Mouse (Mus musculus): ENCODE results near the gene Dpm2.

The Dpm2 gene

DNA sequence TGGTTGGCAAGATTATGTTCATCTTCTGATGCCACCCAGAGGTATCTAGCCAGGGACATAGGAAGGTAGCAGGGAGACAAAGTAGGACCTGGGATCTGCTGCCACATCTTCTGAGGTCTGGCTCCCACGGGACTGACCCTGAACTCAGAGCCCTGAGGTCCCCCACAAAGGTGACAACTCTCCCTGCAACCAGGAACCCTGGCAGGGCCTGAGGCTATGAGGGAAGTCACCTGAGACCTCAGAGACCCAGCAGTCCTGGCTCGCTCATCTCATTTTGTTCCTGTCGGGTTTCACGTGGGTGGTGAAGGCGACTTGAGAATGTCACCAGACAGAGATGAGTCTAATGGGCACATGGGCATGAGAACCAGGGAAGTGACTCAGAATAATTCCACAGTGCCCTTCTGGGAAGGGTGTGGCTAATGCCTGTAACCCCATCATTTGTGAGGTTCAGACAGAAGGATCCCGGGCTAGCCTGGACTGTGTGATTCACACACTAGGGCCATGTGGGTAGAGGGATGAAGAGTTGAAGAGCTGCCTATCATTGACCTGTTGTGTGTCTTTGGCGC lies 14.6 kb downstream of the Dpm2 start:
- DNase-seq (ENCODE audit: low spot score) = no peak

DNA sequence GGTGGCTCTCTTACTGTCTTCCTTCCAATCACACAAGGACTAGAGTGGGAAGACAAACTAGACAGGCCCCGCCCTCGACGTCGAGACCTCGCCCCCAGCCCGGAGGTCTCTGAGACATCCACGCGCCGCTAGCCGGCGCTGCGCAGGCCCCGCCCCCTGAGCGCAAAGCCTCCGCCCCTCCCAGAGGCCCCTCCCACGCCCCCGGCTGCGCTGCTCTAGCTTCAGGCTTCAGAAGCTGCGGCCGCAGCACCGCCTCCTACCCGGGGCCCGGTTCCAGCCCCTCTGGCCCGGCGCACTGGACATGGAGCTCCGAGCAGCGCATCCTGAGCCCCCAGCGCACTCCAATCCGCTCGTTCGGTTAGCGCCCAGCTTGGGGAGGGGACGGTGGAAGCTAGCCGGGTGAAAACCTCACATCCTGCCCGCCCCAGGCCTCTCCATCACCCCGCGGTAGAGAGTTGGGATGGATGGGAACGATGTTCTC lies 16.3 kb downstream of the Dpm2 start, which contains the start of gene St6galnac4:
Gene St6galnac4 (plus strand): TSS at position 225 of the 481 bp plus-strand sequence.
- peak; percentile 95 for DNase-seq (ENCODE audit: low spot score)

DNA sequence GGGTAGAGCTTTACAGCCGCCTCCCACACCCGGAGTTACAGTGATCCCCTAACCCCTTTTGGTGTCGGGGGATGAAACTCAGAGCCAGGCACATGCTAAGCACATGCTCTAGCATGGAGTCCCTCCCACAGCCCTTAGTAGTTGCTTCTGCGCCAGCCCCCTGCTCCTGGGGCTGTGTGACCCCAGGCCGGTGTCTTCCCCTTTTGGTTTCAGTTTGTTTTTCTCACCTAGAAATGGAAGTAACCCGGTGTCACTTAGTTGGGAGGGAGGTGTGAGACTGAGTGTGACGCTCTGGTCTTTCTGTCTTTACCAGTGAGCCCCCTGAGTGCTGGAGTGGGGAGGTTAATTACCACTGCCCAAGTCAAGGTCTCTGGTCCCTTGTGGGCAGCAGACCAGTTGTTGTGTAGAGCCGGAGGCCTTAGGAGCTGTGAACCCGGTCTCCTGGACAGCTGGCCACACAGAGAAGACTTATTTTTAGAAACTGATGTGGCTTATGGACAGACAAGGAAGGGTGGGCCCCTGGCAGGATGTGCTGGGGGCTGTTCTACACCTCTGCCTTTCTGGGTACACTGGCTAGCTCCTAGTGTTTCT lies 17.2 kb downstream of the Dpm2 start:
- peak; percentile 58 for DNase-seq (ENCODE audit: low spot score)

DNA sequence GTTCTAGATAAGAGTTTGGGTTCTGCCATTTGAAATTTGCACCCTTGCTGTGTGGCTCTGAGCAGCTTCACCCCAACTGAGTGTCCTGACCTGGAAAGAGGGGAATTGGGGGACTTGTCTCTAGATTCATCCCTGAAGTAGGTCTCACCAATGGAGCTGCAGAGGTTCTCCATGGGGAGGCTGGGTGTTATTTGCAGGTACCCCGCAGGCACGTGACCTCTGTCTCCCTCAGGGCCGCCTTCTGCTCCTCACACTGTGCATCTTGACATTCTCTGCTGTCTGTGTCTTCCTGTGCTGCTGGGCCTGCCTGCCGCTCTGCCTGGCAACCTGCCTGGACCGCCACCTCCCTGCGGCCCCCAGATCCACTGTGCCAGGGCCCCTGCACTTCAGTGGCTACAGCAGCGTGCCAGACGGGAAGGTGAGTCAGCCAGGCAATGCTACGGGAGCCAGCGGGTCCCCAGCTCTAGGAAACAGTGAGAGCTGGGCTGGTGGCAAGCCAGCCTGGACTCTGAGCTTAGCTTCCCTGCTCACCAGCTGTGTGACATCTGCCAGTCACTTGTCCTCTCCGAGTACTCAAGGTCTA lies 18.6 kb downstream of the Dpm2 start:
- peak; percentile 88 for DNase-seq (ENCODE audit: low spot score)

DNA sequence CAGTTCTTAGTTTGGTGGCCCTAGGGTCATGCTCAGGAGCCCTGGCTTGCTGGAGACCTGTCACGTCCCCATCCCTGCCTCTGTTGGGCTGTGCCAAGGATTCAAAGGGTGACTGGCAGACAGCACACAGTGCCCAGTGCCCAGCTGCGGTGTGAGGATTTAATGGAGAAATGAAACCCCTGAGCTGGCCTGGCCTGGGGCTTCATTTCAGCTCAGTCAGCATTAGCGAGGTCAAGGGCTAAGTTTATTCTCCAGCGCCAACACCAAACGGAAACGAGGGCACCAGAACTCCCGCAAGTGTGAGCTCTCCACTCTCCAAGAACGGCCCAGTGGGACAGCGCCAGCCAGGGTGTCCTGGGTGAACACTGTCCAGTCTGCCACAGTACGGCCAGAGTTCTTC lies 19.6 kb downstream of the Dpm2 start:
- DNase-seq (ENCODE audit: low spot score) = no peak

GRCm38 (mm10) chr2:32591249-32591648 lies 20.6 kb downstream of the Dpm2 start:
- DNase-seq (ENCODE audit: low spot score) = no peak

- no peak for DNase-seq (ENCODE audit: low spot score)
Measured at GRCm38 (mm10) chr2:32596725-32597124, 26.1 kb downstream of the Dpm2 start.

GRCm38 (mm10) chr2:32597248-32597647 lies 26.6 kb downstream of the Dpm2 start:
- DNase-seq (ENCODE audit: low spot score) = no peak

- no peak for DNase-seq (ENCODE audit: low spot score)
Measured at GRCm38 (mm10) chr2:32597699-32598098, 27.0 kb downstream of the Dpm2 start.

DNA sequence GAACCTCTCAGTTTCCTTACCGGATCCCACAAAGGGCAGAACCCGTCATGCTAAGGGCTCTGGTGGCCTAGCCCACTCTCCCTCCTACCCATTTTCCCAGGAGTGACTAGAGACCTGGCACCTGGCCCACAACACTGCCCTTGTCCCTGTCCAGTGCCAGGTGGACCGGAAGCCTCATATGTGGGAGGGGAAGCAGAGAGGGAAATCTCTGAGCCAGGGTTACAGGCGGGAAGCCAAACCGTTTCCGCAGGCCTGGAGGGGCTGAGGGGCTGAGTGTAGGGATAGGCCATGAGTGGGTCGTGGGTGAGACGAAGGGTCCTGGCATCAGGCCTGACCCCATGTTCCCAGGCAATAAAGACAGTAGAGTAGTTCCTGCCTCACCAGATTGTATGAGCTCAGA lies 27.8 kb downstream of the Dpm2 start:
- no peak for DNase-seq (ENCODE audit: low spot score)

DNA sequence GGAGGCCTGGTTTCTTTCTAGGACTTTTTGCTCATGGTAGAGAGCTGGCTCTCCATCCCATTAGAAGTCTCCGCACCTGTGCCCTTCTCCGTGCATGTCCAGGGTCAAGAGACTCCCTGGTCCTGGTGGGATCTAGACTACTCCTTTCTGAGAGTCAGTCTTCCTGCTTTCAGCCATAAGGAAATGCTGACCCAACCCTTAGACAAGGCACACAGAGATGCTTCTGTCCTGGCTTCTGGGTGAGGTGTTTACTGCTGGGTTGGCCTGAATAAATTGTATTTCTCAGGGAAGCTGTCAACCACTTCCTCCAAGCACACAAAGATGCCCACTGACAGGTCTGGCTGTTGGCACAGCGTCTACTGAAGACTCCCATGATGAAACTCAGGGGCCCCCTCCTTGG lies 28.8 kb downstream of the Dpm2 start, which contains the start of gene St6galnac6:
Gene St6galnac6 (plus strand): TSS at position 301 of the 400 bp plus-strand sequence.
- DNase-seq (ENCODE audit: low spot score) = no peak

- DNase-seq (ENCODE audit: low spot score) = no peak
Measured at GRCm38 (mm10) chr2:32601417-32602065, 30.9 kb downstream of the Dpm2 start.

DNA sequence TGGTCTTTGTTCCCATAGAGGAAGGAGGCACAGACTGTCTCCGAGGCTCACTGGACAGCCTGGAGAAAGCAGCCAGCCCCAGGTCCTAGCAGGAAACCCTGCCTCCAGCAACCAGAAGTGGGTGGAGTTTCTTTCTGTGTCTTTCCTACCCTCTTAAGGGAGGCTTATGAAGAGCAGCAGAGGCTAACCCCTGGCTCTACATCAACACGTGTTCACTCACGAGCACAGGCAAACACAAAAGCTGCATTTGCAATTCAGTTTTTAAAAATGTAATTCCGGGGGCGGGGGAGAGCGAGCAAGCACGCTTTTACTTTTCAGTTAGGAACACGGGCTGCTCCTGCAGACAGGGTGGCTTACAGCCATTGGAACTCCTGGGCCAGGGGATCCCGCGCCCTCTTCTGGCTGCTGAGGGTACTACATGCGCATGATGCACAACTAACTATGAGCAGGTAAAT lies 32.0 kb downstream of the Dpm2 start:
- DNase-seq (ENCODE audit: low spot score) = no peak

- DNase-seq (ENCODE audit: low spot score) = no peak
Measured at GRCm38 (mm10) chr2:32604631-32605030, 34.0 kb downstream of the Dpm2 start.

- peak; percentile 86 for DNase-seq (ENCODE audit: low spot score)
Measured at GRCm38 (mm10) chr2:32606161-32607142, 35.8 kb downstream of the Dpm2 start.

DNA sequence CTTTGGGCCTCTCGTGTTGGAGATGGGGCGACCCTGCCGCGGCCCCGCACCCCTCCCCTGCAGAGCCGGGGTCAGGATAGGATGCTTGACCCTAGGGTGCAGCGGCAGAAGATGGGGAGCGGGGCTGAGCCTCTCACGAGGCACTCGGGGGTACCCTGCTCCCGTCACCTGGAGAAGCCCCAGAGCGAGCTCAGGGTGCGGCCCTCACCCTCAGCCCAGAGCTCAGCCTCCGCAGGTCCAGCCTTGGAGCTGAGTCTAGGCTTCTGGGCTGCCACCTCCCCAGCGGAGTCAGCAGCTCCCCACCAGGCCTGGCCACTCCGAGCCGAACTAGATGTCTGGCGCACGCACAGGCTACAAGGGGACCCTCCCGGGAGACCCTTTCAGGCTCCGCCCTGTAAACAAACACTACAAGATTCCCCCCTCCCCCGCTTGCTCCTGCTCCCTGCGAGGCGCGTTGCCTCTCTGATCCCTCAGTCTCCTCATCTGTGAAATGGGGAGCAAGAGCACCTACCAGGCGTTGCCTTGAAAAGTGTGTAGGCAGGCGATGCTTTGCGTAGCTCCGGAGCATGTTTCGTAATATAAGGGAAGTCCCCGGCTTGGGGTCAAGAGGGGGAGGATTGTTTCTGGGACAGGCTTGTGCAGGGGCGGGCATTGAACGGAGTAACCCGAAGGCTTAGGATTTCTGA lies 36.7 kb downstream of the Dpm2 start:
- DNase-seq (ENCODE audit: low spot score) = peak; percentile 57

DNA sequence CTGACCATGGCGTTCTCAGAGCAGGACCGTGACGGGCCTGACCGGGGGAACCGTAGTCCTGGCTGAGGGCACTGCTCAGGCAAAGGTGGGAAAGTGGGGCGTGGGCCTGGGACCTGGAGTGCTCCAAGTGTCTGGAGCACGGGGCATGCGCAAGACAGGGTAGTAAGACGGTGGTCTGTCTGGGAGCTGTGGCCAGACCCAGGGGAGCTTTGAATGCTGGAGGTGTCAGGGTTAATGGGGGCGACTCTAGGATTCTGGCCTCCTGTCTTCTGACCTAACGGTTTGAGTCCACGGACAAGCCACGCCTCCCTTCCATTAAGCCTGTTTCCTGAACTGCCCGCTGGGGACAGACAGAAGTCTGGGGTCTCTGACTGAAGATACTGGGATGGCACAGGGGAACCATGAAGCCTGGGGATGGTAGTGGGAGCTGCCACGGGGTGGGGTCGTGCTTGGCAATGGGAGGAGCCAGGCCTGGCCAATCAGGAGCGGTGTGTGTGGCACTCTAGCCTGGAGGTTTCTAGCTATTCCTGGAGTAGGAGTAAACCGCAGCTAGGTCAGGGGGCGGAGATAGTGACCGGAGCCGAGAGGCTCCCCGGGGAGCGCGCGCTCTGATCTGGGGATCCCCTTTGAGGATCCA lies 37.6 kb downstream of the Dpm2 start:
- DNase-seq (ENCODE audit: low spot score) = peak; percentile 63

- no peak for DNase-seq (ENCODE audit: low spot score)
Measured at GRCm38 (mm10) chr2:32608778-32609435, 38.2 kb downstream of the Dpm2 start.

GRCm38 (mm10) chr2:32610610-32611229 lies 40.1 kb downstream of the Dpm2 start:
- no peak for DNase-seq (ENCODE audit: low spot score)

DNA sequence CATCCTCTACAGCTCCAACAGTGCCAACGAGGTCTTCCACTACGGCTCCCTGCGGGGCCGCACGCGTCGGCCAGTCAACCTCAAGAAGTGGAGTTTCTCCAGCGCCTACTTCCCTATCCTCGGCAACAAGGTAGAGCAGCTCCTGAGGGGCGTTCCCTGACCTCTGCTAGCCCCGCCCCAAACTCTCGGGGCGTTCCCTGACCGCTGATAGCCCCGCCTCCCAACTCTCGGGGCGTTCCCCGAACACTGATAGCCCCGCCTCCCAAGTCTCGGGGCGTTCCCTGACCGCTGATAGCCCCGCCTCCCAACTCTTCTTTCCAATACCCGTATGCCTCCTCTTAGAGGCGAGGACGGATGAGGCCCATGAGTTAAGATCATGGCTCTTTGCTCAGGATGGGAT lies 41.6 kb downstream of the Dpm2 start:
- no peak for DNase-seq (ENCODE audit: low spot score)
